Mouse (Mus musculus) C2C12 (cell line): ENCODE results near the gene Zfp53.
"Not testable (repeated sequence)": the region's sequence is repeated elsewhere in the genome, so short reads cannot be mapped to it uniquely, and the experiment has no call there.

Source experiments
- CTCF ChIP-seq: IDR thresholded peaks from one replicate; pipeline ENCODE4 v1.5.1; 2011; ENCODE audit not compliant: control insufficient read depth, insufficient read depth, insufficient read length
- USF1 ChIP-seq: IDR thresholded peaks from one replicate; pipeline ENCODE4 v1.6.1; 2011; ENCODE audit warnings: low read depth, mild to moderate bottlenecking, control low read depth, moderate library complexity

GRCm38 (mm10) chr17:21476351-21476750 is 12.4 kb upstream of the Zfp53 start:
- not testable (repeated sequence) for TF ChIP-seq CTCF, USF1
